Mouse (Mus musculus) limb, embryonic 12.5 days (tissue): ENCODE measurements around the gene Phf13. TPM values are rescaled to one million over a fixed set of nuclear protein-coding genes. Genes with fewer than 3 reads are reported as not detected.

ENCODE experiments used
- ATAC-seq: fragments of 200-750 bp; cut with Nextera tagmentation; 2 replicates; pipeline ENCODE4 v1.8.0; 2017; ENCODE audit warnings: low read depth, moderate TSS enrichment; ENCODE audit not compliant: insufficient number of reproducible peaks, insufficient read depth, low FRiP score, low TSS enrichment
- H3K27ac ChIP-seq: fragments of 300-500 bp; sonication (generic); 2 replicates; pipeline ENCODE4 v1.5.1; 2016; ENCODE audit warnings: mild to moderate bottlenecking, moderate library complexity
- H3K27me3 ChIP-seq: fragments of 300-500 bp; sonication (generic); 2 replicates; pipeline ENCODE4 v1.6.1; 2016; ENCODE audit warnings: mild to moderate bottlenecking, moderate library complexity
- H3K36me3 ChIP-seq: fragments of 300-500 bp; sonication (generic); 2 replicates; pipeline ENCODE4 v1.6.1; 2016; ENCODE audit warnings: mild to moderate bottlenecking, moderate library complexity
- H3K4me1 ChIP-seq: fragments of 300-500 bp; sonication (generic); replicated peaks from 2 replicates; pipeline ENCODE4 v1.6.1; 2016
- H3K4me2 ChIP-seq: fragments of 300-500 bp; sonication (generic); 2 replicates; pipeline ENCODE4 v1.6.1; 2016; ENCODE audit warnings: mild to moderate bottlenecking, moderate library complexity
- H3K4me3 ChIP-seq: fragments of 300-500 bp; sonication (generic); replicated peaks from 2 replicates; pipeline ENCODE4 v1.5.1; 2016; ENCODE audit warnings: mild to moderate bottlenecking
- H3K9ac ChIP-seq: fragments of 300-500 bp; sonication (generic); replicated peaks from 2 replicates; pipeline ENCODE4 v1.6.1; 2016; ENCODE audit warnings: mild to moderate bottlenecking, moderate library complexity
- H3K9me3 ChIP-seq: fragments of 300-500 bp; sonication (generic); 2 replicates; pipeline ENCODE4 v1.6.1; 2016; ENCODE audit warnings: mild to moderate bottlenecking, moderate library complexity
- WGBS: fragments of 180-500 bp; shearing (Covaris S2); methylation state at CpG from one replicate; pipeline ENCODE4 v1.1.7; 2016; 5-methylcytosine and 5-hydroxymethylcytosine counted together
- polyA plus RNA-seq: library from polyadenylated mRNA; unstranded; fragments of >200 nt; fragmentation: Nextera tagmentation; extraction: Ambion mirVana; gene quantifications from 2 replicates; pipeline ENCODE4 v1.2.1, GENCODE M21; 2016

Phf13 gene
- polyA plus RNA-seq, 1 experiment from 2014 or later = 41.8 TPM

DNA sequence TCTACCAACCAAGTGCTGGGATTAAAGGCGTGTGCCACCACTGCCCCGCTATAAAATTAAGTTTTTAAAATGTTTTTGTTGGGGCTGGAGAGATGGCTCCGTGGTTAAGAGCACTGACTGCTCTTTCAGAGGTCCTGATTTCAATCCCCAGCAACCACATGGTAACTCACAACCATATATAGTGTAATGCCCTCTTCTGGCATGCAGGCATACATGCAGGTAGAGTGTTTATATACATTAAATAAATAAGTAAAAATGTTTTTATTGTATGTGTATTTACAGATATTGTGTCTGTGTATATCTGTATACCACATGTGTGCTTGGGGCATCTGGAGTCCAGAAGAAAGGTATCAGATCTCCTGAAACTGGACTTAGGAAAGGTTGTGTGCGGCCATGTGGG is 5.3 kb upstream of the Phf13 start:
- Histone ChIP-seq H3K4me2 (no peak overlapping the region), H3K27ac (no peak overlapping the region), H3K27me3 (0 out of 2 replicates have a peak, but pooled peaks cover 2% of the 10 kb centered on the region), H3K4me3 (no peak overlapping the region), H3K36me3 (no peaks in the 10 kb centered on the region), H3K9ac (no peak overlapping the region), H3K9me3 (no peaks in the 10 kb centered on the region), H3K4me1 (peaks cover 21% of the 10 kb centered on the region)
- no peak for ATAC-seq
- 58% methylated on average over 4 of the region's 4 CpGs for WGBS

DNA sequence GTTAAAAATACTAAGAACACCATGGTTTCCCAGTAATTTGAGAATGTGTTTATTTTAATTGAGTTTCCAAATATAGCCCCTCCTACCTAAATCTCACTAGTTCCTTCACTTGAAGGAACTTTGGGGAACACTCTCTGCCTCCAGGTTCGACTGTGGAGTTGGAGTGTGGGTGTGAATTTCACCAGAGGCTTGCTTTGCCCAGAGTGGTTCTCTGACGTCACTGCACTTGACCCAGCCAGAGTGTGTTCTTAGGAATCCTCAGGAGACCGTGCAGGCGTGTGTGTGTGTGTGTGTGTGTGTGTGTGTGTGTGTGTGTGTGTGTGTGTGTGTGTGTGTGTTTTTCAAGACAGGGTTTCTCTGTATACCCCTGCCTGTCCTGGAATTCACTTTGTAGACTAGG is 4.8 kb upstream of the Phf13 start:
- no peak overlapping the region for H3K4me3 ChIP-seq
- H3K9ac ChIP-seq = no peak overlapping the region
- H3K4me1 ChIP-seq = peaks cover 21% of the 10 kb centered on the region
- H3K9me3 ChIP-seq = no peaks in the 10 kb centered on the region
- H3K27me3 ChIP-seq = no peaks in the 10 kb centered on the region
- no peak for ATAC-seq
- H3K27ac ChIP-seq = no peak overlapping the region
- H3K36me3 ChIP-seq = no peaks in the 10 kb centered on the region
- no peak overlapping the region for H3K4me2 ChIP-seq
- 30% methylated on average over 4 of the region's 4 CpGs for WGBS

DNA sequence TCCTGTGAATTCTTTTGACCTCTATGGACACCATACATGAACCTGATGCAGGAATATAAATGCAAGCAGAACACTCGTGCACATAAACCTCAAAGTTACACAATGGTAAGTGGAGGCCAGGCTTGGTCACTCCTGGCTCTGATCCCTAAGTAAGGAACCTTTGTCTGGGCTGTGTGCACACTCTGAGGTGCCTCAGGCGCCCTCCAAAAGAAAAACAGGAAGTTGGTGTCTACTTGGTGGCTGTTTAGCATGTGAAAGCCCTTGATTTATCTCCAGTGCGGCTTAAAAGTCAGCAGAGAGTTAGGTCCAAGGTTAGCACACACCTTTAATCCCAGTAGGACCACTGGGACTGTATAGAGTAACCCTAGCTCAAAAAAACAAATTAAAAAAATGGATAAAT is 3.4 kb upstream of the Phf13 start:
- Histone ChIP-seq H3K9me3 (no peaks in the 10 kb centered on the region), H3K4me1 (peaks cover 21% of the 10 kb centered on the region), H3K9ac (no peak overlapping the region), H3K36me3 (no peaks in the 10 kb centered on the region), H3K4me2 (no peak overlapping the region), H3K27me3 (no peaks in the 10 kb centered on the region), H3K27ac (no peak overlapping the region), H3K4me3 (no peak overlapping the region)
- 68% methylated on average over 3 of the region's 3 CpGs for WGBS
- no peak for ATAC-seq

DNA sequence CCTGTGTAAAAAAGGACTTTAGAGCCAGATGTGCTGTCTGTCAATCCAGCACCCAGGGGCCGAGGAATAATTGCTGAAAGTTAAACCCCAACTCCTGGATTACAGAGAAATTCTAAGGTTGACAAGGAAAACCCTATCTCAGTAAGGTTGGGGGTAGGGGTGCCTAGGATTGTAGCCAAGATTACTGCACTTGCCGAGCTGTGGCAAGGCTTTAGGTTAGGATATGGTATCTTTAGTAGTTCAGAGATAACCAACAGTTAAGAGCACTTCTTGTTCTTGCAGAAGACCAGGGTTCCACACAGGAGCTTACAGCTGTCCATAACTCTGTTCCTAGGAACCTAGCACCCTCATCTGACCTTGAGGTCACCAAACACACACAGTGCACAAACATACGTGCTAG is 1.6 kb upstream of the Phf13 start:
- Histone ChIP-seq H3K4me3 (peak overlapping the region; percentile 98), H3K27me3 (no peaks in the 10 kb centered on the region), H3K9me3 (no peaks in the 10 kb centered on the region), H3K36me3 (peaks cover 10% of the 10 kb centered on the region; the same call in 1 of the 2 replicates), H3K4me1 (peaks cover 36% of the 10 kb centered on the region), H3K9ac (no peak overlapping the region), H3K27ac (no peak overlapping the region), H3K4me2 (peak overlapping the region; percentile 65)
- ATAC-seq = no peak
- WGBS = 56% methylated on average over 3 of the region's 3 CpGs

DNA sequence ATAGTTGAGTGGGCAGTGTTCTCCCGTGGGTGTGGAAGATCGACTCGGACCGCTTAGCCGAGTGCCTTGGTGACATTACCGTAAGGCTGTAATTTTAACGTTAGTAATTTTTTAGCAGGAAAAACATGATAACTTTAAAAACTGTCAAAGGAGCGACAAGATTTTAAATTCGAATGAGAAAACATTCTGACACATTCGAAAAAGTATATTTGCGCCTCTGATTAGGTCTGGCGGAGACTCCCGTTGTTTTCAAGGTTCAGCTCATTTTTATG is 829 bp upstream of the Phf13 start:
- no peak for ATAC-seq

DNA sequence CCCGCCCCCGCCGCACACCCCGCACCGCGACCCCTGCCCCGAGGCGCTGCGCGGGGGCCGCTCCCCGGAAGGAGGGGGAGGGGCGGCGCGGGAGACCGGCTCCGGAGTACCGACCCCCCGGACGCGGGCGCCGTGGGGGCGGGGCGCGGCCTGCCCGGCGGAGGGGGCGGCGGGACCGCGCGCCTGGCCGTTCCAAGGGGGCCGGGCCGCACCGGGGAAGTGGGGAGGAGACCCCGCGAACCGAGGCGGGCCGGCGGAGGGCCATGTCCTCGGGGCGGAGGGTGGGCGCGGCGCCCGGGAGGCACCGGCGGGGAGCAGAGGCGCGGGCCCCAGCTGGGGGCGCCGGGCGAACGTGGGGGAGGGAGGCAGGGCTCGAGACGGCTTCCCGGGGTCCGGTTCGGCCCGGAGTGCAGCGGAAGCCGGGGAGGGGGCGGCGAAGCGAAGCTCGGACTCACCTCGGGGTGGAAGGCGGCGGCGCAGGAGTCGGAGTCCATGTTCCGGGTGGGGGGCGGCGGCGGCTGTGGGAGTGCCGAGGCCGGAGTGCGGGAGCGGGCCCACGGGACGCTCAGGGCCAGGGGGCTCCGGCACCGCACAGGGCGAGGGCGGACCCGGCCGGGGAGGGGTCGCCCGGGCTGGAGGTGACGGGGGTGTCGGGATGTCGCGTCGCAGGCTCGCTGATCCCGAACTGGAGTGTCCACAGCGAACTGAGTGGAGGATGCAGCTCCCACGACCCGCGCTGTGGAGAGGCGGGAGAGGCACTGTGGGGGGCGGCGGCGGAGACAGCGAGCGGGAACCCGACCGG is 486 bp downstream of the Phf13 start:
- Histone ChIP-seq H3K4me3 (peak overlapping the region; percentile 98), H3K36me3 (peaks cover 32% of the 10 kb centered on the region), H3K4me1 (peaks cover 30% of the 10 kb centered on the region), H3K9me3 (no peaks in the 10 kb centered on the region), H3K27me3 (no peaks in the 10 kb centered on the region), H3K27ac (peak overlapping the region; percentile 87), H3K9ac (peak overlapping the region; percentile 97), H3K4me2 (peak overlapping the region; percentile 77)
- ATAC-seq = peak; percentile 72
- under 1% methylated on average over 92 of the region's 111 CpGs for WGBS

More for the DNA sequence above, 829 bp upstream of the Phf13 start:
- H3K27me3 ChIP-seq = no peaks in the 10 kb centered on the region
- WGBS = 4% methylated on average over 13 of the region's 13 CpGs
- H3K4me2 ChIP-seq = peak overlapping the region; percentile 65
- H3K4me3 ChIP-seq = peak overlapping the region; percentile 98
- peak overlapping the region; percentile 97 for H3K9ac ChIP-seq
- peak overlapping the region; percentile 89 for H3K27ac ChIP-seq
- no peaks in the 10 kb centered on the region for H3K9me3 ChIP-seq
- H3K4me1 ChIP-seq = peaks cover 36% of the 10 kb centered on the region
- peaks cover 19% of the 10 kb centered on the region for H3K36me3 ChIP-seq

DNA sequence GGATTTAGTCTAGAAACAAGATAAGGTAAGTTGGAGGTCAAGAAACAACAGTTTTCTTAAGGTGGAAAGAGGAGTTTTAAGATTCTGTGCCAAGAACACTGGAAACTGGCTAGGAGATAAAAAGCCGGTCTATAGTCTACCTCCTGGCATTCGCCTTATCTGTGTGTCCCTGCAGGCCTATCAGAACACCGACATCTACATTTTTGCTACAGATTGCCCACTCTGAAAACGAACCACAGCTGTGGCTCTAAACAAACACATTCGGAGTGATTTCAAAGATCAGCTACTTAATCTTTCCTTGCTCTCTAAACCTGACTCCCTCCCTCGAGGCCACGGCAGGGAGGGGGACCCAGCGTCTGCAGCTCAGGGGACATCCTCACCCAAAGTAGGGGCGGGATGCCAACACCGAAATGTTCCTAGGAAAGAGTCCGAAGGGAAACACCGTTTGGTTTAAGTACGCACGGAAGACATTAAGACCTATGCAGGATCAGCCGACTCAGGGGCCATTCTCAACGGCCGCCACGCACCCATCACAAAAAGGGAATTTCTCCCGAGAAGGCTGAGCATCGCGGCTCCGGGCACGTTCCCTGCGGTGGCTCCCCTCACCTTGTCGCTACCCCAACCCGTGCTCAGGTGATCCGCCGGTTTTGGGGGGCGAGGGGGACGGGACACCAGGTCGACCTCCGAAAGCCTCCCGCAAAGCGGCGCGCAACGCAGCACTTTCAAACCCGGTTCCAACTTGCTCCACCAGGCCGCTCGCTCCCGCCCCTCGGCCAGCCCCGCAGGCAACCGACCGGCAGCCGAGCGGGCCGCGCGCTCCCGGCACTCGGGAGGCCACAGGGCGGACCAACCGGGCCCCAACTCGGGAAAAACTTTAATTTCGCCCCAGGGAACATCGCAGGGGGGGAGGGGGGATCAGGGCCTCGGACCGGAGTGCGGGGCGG is 1.6 kb downstream of the Phf13 start:
- Histone ChIP-seq H3K9me3 (no peaks in the 10 kb centered on the region), H3K4me3 (peak overlapping the region; percentile 98), H3K36me3 (peaks cover 42% of the 10 kb centered on the region), H3K4me1 (peaks cover 26% of the 10 kb centered on the region), H3K27me3 (no peaks in the 10 kb centered on the region), H3K4me2 (peak overlapping the region; percentile 77), H3K27ac (peak overlapping the region; percentile 87), H3K9ac (peak overlapping the region; percentile 97)
- WGBS = 2% methylated on average over 60 of the region's 61 CpGs
- ATAC-seq = no peak

DNA sequence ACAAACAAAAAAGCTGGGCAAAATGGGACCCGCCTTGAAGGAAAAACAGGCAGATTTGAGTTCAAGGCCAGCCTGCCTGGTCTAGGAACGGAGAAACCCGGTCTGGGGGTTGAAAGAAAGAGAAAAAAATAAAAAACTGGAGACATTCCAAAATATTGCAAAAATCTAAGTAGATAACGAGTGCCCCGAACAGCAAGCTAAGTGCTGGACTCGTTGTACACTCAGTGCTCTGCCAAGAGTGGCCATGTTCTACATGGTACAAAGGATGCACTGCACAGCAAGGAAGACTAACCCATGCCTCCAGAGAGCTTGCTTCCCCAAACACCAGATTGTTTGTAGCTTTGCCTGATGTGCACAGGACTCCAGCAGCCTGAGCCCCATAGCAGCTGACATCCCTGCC is 3.0 kb downstream of the Phf13 start:
- no peak for ATAC-seq
- no peaks in the 10 kb centered on the region for H3K9me3 ChIP-seq
- 89% methylated on average over 6 of the region's 6 CpGs for WGBS
- no peak overlapping the region for H3K4me3 ChIP-seq
- peaks cover 33% of the 10 kb centered on the region for H3K4me1 ChIP-seq
- peaks cover 46% of the 10 kb centered on the region for H3K36me3 ChIP-seq
- H3K27me3 ChIP-seq = no peaks in the 10 kb centered on the region
- no peak overlapping the region for H3K27ac ChIP-seq
- H3K9ac ChIP-seq = no peak overlapping the region
- H3K4me2 ChIP-seq = peak overlapping the region; percentile 77; the same call in 1 of the 2 replicates

DNA sequence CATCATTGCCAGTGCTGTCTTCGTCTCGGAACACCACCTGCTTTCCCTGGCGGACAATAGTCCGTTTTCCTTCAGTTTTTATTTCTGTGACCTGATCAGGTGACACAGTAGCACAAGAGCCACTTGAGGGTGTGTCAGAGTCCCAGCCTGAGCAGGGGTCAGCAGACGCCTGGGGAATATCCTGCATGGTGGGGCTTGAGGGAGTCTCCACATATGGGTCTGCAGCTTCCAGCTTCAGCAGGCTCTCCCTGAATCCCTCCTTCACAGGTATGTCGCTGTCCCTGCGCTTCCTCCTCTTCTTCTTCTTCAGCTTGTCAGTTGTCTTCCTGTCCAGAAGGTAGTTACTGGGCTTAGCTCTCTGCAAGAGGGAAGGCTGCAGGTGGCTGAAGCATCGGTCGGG is 4.0 kb downstream of the Phf13 start:
- H3K4me3 ChIP-seq = no peak overlapping the region
- H3K36me3 ChIP-seq = peaks cover 46% of the 10 kb centered on the region
- 91% methylated on average over 9 of the region's 9 CpGs for WGBS
- no peak for ATAC-seq
- peaks cover 34% of the 10 kb centered on the region for H3K4me1 ChIP-seq
- H3K4me2 ChIP-seq = no peak overlapping the region
- H3K9ac ChIP-seq = no peak overlapping the region
- no peaks in the 10 kb centered on the region for H3K27me3 ChIP-seq
- no peaks in the 10 kb centered on the region for H3K9me3 ChIP-seq
- no peak overlapping the region for H3K27ac ChIP-seq

DNA sequence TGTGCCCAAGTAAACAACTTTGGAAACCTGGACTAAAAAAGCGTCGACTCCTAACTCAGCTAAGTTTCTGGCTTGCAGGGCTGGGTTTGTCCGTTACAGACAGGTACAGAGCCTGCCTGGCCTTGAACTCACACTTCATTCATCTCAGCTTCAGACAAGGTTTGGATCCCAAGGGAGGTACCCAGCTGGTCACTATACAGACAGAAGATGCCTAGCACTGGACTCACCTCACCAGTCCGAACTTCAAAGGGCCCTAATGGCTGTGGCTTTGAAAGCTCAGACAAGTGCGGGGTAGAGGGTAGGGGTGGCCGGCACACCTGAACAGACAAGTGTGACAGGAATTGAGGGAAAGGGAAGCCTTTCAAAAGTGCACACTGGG is 7.0 kb downstream of the Phf13 start:
- H3K27ac ChIP-seq = peak overlapping the region; percentile 94
- peak overlapping the region; percentile 89 for H3K4me3 ChIP-seq
- peak overlapping the region; percentile 93 for H3K9ac ChIP-seq
- peak; percentile 2; the same call in 1 of the 2 replicates for ATAC-seq
- no peaks in the 10 kb centered on the region for H3K9me3 ChIP-seq
- H3K4me1 ChIP-seq = peaks cover 45% of the 10 kb centered on the region
- H3K36me3 ChIP-seq = peaks cover 66% of the 10 kb centered on the region
- 29% methylated on average over 6 of the region's 6 CpGs for WGBS
- H3K4me2 ChIP-seq = peak overlapping the region; percentile 77
- H3K27me3 ChIP-seq = no peaks in the 10 kb centered on the region

DNA sequence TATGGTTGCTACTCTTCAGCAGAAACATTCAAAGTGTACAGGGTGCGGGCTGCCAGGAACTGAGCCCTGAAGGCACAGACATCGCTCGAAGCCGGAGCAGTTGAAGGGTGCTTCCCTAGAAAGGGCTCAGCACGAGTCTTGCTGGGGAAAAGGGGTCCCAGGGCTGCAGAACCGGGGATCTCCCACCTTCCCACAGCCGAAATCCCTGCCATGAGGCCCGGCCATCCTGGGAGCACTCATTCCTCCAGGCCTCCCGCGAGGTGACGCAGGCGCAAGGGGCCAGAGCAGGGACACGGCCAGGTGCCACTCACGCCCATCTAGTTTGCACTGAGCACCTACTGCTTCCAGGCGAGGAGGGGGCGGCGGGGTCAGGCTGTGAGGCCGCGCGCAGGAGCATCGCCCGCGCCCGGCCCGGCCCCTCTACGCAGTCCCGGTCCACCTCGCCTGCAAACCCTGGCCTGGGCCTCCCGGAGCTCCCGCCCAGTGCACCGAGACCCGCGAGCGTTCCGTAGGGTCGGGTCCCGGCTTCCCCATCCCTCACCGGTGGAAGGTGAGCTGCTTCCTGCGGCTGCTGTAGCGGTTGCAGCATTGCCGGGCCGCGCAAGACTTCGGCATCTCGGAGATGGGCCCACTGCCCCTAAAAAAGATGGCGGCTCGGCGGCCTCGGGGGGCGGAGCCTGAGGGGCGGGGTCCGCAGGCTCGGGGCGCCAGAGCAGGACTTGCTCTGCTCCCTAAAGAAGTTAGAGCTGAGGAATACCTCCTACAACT is 7.5 kb downstream of the Phf13 start, which contains the start of gene Thap3:
Thap3 (minus strand) TSS at position 656 of the 768 bp plus-strand sequence.
- ATAC-seq = peak; percentile 70
- 1% methylated on average over 54 of the region's 54 CpGs for WGBS

More for the DNA sequence above, 7.5 kb downstream of the Phf13 start, which contains the start of gene Thap3:
- Histone ChIP-seq H3K4me1 (peaks cover 45% of the 10 kb centered on the region), H3K36me3 (peaks cover 68% of the 10 kb centered on the region), H3K27me3 (no peaks in the 10 kb centered on the region), H3K27ac (peak within 1 kb of the TSS; percentile 94), H3K9me3 (no peaks in the 10 kb centered on the region), H3K9ac (peak within 1 kb of the TSS; percentile 93), H3K4me2 (peak within 1 kb of the TSS; percentile 77), H3K4me3 (peak within 1 kb of the TSS; percentile 89)
